Mouse (Mus musculus) ES-Bruce4 (cell line): Measurements from ENCODE around the gene Otop2.

ENCODE experiments used
- CTCF ChIP-seq: IDR thresholded peaks from one replicate; pipeline ENCODE4 v1.8.1; 2011; ENCODE audit warnings: low read depth, low read length
- POLR2A ChIP-seq: IDR thresholded peaks from one replicate; pipeline ENCODE4 v1.8.1; 2011; ENCODE audit warnings: low read length; ENCODE audit not compliant: insufficient read depth

- TF ChIP-seq CTCF (no peak), POLR2A (no peak)
These were observed 23.5 kb upstream of the Otop2 start for GRCm38 (mm10) chr11:115283486-115283765.
